Mouse (Mus musculus) ovary, adult 18-20 months (tissue): ENCODE data around the gene Rpl21.

Source experiments
- DNase-seq: peaks from one replicate; pipeline ENCODE4 v3.0.0; 2022; ENCODE audit warnings: low spot score, mixed read lengths

Gene Rpl21

GRCm38 (mm10) chr5:146833673-146834201, 1.0 kb downstream of the Rpl21 start:
- no peak for DNase-seq

- no peak for DNase-seq
Measured at GRCm38 (mm10) chr5:146834959-146835358, 2.3 kb downstream of the Rpl21 start.

GRCm38 (mm10) chr5:146837967-146838720, 5.5 kb downstream of the Rpl21 start:
- no peak for DNase-seq

GRCm38 (mm10) chr5:146838836-146839648, 6.4 kb downstream of the Rpl21 start:
- DNase-seq, result no peak

- DNase-seq, result no peak
Measured at GRCm38 (mm10) chr5:146839760-146840159, 7.1 kb downstream of the Rpl21 start.

- DNase-seq, result no peak
Measured at GRCm38 (mm10) chr5:146840422-146840821, 7.7 kb downstream of the Rpl21 start.

- no peak for DNase-seq
Measured at GRCm38 (mm10) chr5:146841301-146841700, 8.6 kb downstream of the Rpl21 start.

GRCm38 (mm10) chr5:146841996-146842395, 9.3 kb downstream of the Rpl21 start:
- no peak for DNase-seq

- DNase-seq, result no peak
Measured at GRCm38 (mm10) chr5:146844301-146844941, 11.7 kb downstream of the Rpl21 start.

GRCm38 (mm10) chr5:146844945-146845365, 12.3 kb downstream of the Rpl21 start, which contains the start of gene Rasl11a:
Gene Rasl11a (plus strand): TSS chr5:146845071.
- DNase-seq, result peak; percentile 86

- DNase-seq, result no peak
Measured at GRCm38 (mm10) chr5:146846489-146846888, 13.8 kb downstream of the Rpl21 start.

GRCm38 (mm10) chr5:146848936-146849582, 16.4 kb downstream of the Rpl21 start:
- no peak for DNase-seq

GRCm38 (mm10) chr5:146856106-146856505, 23.4 kb downstream of the Rpl21 start:
- DNase-seq, result no peak

GRCm38 (mm10) chr5:146857620-146858019, 24.9 kb downstream of the Rpl21 start:
- no peak for DNase-seq

GRCm38 (mm10) chr5:146858772-146859171, 26.1 kb downstream of the Rpl21 start:
- no peak for DNase-seq

- no peak for DNase-seq
Measured at GRCm38 (mm10) chr5:146859246-146859645, 26.6 kb downstream of the Rpl21 start.

GRCm38 (mm10) chr5:146860222-146860998, 27.7 kb downstream of the Rpl21 start:
- DNase-seq, result no peak

GRCm38 (mm10) chr5:146861588-146861987, 28.9 kb downstream of the Rpl21 start:
- DNase-seq, result no peak

GRCm38 (mm10) chr5:146865511-146865910, 32.8 kb downstream of the Rpl21 start:
- DNase-seq, result no peak

GRCm38 (mm10) chr5:146866277-146866676, 33.6 kb downstream of the Rpl21 start:
- DNase-seq, result no peak
